Comparison of ENCODE assay signal across 10 mouse cellular contexts in genomic region chr1:44591742-44592141, GRCm38 (mm10). TPM values are rescaled to one million over a fixed set of nuclear protein-coding genes. Genes with fewer than 3 reads are reported as not detected.
DNase-seq lines count a peak whose midpoint lies in the region; ATAC-seq lines count a peak whose summit lies in the region.
"Had no signal": no experiment of that assay in that cellular context is flagged by ENCODE, and none has a peak within 500 bp of the region (broad histone marks: within the 10 kb centered on the region; RNA-seq: fewer than 3 reads in every experiment).

No protein-coding gene starts in this region.

- H3K36me3 ChIP-seq in heart, embryonic 10.5 days = no peaks in the 10 kb centered on the region
- H3K36me3 ChIP-seq in midbrain, embryonic 10.5 days = no peaks in the 10 kb centered on the region
- no peaks in the 10 kb centered on the region for H3K36me3 ChIP-seq in midbrain, embryonic 16.5 days (ENCODE audit: control insufficient read depth, insufficient read depth, low read length)
- H3K36me3 ChIP-seq in lung, embryonic 16.5 days (ENCODE audit: control insufficient read depth, insufficient read depth, low read length) = no peaks in the 10 kb centered on the region
- H3K36me3 ChIP-seq in stomach, embryonic 16.5 days (ENCODE audit: control insufficient read depth, insufficient read depth, low read length) = no peaks in the 10 kb centered on the region
- H3K36me3 ChIP-seq: neural tube, embryonic 12.5 days had no signal

- no peaks in the 10 kb centered on the region for H3K27me3 ChIP-seq in heart, embryonic 10.5 days (ENCODE audit: insufficient read depth, poor library complexity, severe bottlenecking)
- no peaks in the 10 kb centered on the region for H3K27me3 ChIP-seq in midbrain, embryonic 10.5 days (ENCODE audit: low read depth, poor library complexity, severe bottlenecking)
- no peaks in the 10 kb centered on the region for H3K27me3 ChIP-seq in midbrain, embryonic 16.5 days (ENCODE audit: control insufficient read depth, insufficient read depth, low read depth, low read length)
- H3K27me3 ChIP-seq in lung, embryonic 16.5 days (ENCODE audit: control insufficient read depth, insufficient read depth, low read depth, low read length) = no peaks in the 10 kb centered on the region
- no peaks in the 10 kb centered on the region for H3K27me3 ChIP-seq in stomach, embryonic 16.5 days (ENCODE audit: control insufficient read depth, insufficient read depth, low read length)
- H3K27me3 ChIP-seq: neural tube, embryonic 12.5 days had no signal

- ATAC-seq in midbrain, embryonic 16.5 days = no peak
- peak; percentile 98 for ATAC-seq in lung, embryonic 16.5 days (ENCODE audit: low read depth)
- peak; percentile 85; the same call in 1 of the 2 replicates for ATAC-seq in stomach, embryonic 16.5 days (ENCODE audit: insufficient read depth, low FRiP score)

- WGBS in heart, embryonic 10.5 days = 17% methylated on average over 3 of the region's 3 CpGs
- 14% methylated on average over 3 of the region's 3 CpGs for WGBS in midbrain, embryonic 10.5 days
- WGBS in midbrain, embryonic 16.5 days = 9% methylated on average over 3 of the region's 3 CpGs
- WGBS in lung, embryonic 16.5 days = 36% methylated on average over 3 of the region's 3 CpGs
- WGBS in stomach, embryonic 16.5 days = 33% methylated on average over 3 of the region's 3 CpGs

- no peak overlapping the region for H3K9ac ChIP-seq in midbrain, embryonic 16.5 days (ENCODE audit: low read depth, low read length)
- H3K9ac ChIP-seq in lung, embryonic 16.5 days (ENCODE audit: low read length) = no peak overlapping the region
- H3K9ac ChIP-seq in stomach, embryonic 16.5 days (ENCODE audit: low read length) = no peak overlapping the region
- H3K9ac ChIP-seq: neural tube, embryonic 12.5 days had no signal

- peaks cover 13% of the 10 kb centered on the region; the same call in 1 of the 2 replicates for H3K4me1 ChIP-seq in heart, embryonic 10.5 days
- peaks cover 22% of the 10 kb centered on the region for H3K4me1 ChIP-seq in midbrain, embryonic 10.5 days
- no peaks in the 10 kb centered on the region for H3K4me1 ChIP-seq in midbrain, embryonic 16.5 days (ENCODE audit: control insufficient read depth, insufficient read depth, low read length)
- peaks cover 10% of the 10 kb centered on the region; the same call in 1 of the 2 replicates for H3K4me1 ChIP-seq in lung, embryonic 16.5 days (replicated peaks; ENCODE audit: control insufficient read depth, insufficient read depth, low read length)
- H3K4me1 ChIP-seq in stomach, embryonic 16.5 days (ENCODE audit: control insufficient read depth, insufficient read depth, low read length) = peaks cover 9% of the 10 kb centered on the region; the same call in 1 of the 2 replicates
- H3K4me1 ChIP-seq: neural tube, embryonic 12.5 days had no signal

- no peaks in the 10 kb centered on the region for H3K9me3 ChIP-seq in heart, embryonic 10.5 days
- H3K9me3 ChIP-seq in midbrain, embryonic 10.5 days (replicated peaks) = no peaks in the 10 kb centered on the region
- H3K9me3 ChIP-seq in midbrain, embryonic 16.5 days (replicated peaks; ENCODE audit: control insufficient read depth, low read length, poor library complexity, severe bottlenecking) = no peaks in the 10 kb centered on the region
- H3K9me3 ChIP-seq in lung, embryonic 16.5 days (ENCODE audit: control insufficient read depth, low read length) = no peaks in the 10 kb centered on the region
- no peaks in the 10 kb centered on the region for H3K9me3 ChIP-seq in stomach, embryonic 16.5 days (replicated peaks; ENCODE audit: control insufficient read depth, low read length)
- H3K9me3 ChIP-seq: neural tube, embryonic 12.5 days had no signal

- no peak overlapping the region for H3K4me3 ChIP-seq in heart, embryonic 10.5 days
- no peak overlapping the region for H3K4me3 ChIP-seq in midbrain, embryonic 10.5 days
- no peak overlapping the region for H3K4me3 ChIP-seq in midbrain, embryonic 16.5 days (ENCODE audit: low read depth, low read length)
- no peak overlapping the region for H3K4me3 ChIP-seq in lung, embryonic 16.5 days (ENCODE audit: low read length)
- no peak overlapping the region for H3K4me3 ChIP-seq in stomach, embryonic 16.5 days (replicated peaks; ENCODE audit: low read length)
- H3K4me3 ChIP-seq: neural tube, embryonic 12.5 days had no signal

- DNase-seq in heart, embryonic 10.5 days (ENCODE audit: low spot score) = peak; percentile 77
- no peak for DNase-seq in heart, adult 8-10 months (ENCODE audit: low spot score)
- peak; percentile 41 for DNase-seq in midbrain, embryonic 10.5 days (ENCODE audit: low spot score)
- DNase-seq in T-cell, adult 2 months (ENCODE audit: low spot score) = no peak
- DNase-seq in thymus, postnatal 25 days = no peak
- DNase-seq: cerebellum, adult 8-10 months had no signal

- H3K4me2 ChIP-seq in midbrain, embryonic 16.5 days (ENCODE audit: low read length) = no peak overlapping the region
- H3K4me2 ChIP-seq in lung, embryonic 16.5 days (ENCODE audit: low read depth, low read length) = no peak overlapping the region
- H3K4me2 ChIP-seq in stomach, embryonic 16.5 days (ENCODE audit: low read depth, low read length) = no peak overlapping the region
- H3K4me2 ChIP-seq: neural tube, embryonic 12.5 days had no signal

- peak overlapping the region; percentile 56 for H3K27ac ChIP-seq in heart, embryonic 10.5 days
- no peak overlapping the region; the same call in 1 of the 2 replicates for H3K27ac ChIP-seq in midbrain, embryonic 10.5 days (replicated peaks)
- no peak overlapping the region for H3K27ac ChIP-seq in midbrain, embryonic 16.5 days (ENCODE audit: low read length)
- H3K27ac ChIP-seq in lung, embryonic 16.5 days (ENCODE audit: low read length) = peak overlapping the region; percentile 43; the same call in 1 of the 2 replicates
- H3K27ac ChIP-seq in stomach, embryonic 16.5 days (ENCODE audit: low read length) = no peak overlapping the region
- H3K27ac ChIP-seq: neural tube, embryonic 12.5 days had no signal

RNA-seq across cellular contexts. Expression of gene Gulp1, which starts 40.4 kb away (rescaled TPM):
- 15.6 TPM in 2 replicates for polyA plus RNA-seq in heart, embryonic 10.5 days (2016; fragmentation: Nextera tagmentation; extraction: Ambion mirVana)
- 1 to 10 TPM; 3.8 to 8.3 (median 7.0) TPM for total RNA-seq in heart, adult 8-10 months (2022)
- 21.8 and 26.0 TPM in 2 replicates for polyA plus RNA-seq in midbrain, embryonic 10.5 days (2016; fragmentation: Nextera tagmentation; extraction: Ambion mirVana)
- polyA plus RNA-seq in midbrain, embryonic 16.5 days (2015; fragmentation: Nextera tagmentation; extraction: Ambion mirVana) = 7.6 TPM in 2 replicates
- polyA plus RNA-seq in lung, embryonic 16.5 days (2015; fragmentation: Nextera tagmentation; extraction: Ambion mirVana) = 34.8 and 39.1 TPM in 2 replicates
- 20.4 and 21.4 TPM in 2 replicates for polyA plus RNA-seq in stomach, embryonic 16.5 days (2015; fragmentation: Nextera tagmentation; extraction: Ambion mirVana)

Comparison
In these comparisons a context has a peak if more than half of its experiments do, and no peak if none do; other contexts are left out.
1. DNase-seq: peak in heart, embryonic 10.5 days (single experiment) and midbrain, embryonic 10.5 days (single experiment); none in heart, adult 8-10 months (single experiment), T-cell, adult 2 months (single experiment) and thymus, postnatal 25 days (single experiment).
2. H3K27ac ChIP-seq: peak in heart, embryonic 10.5 days (single experiment) and lung, embryonic 16.5 days (single experiment); none in midbrain, embryonic 10.5 days (single experiment), midbrain, embryonic 16.5 days (single experiment) and stomach, embryonic 16.5 days (single experiment).